ENCODE assay signal across 8 mouse cellular contexts in genomic region chr7:47023530-47023929, GRCm38 (mm10). TPM values are rescaled to one million over a fixed set of nuclear protein-coding genes. Genes with fewer than 3 reads are reported as not detected.
A peak's percentile ranks its signal among the peaks of the same experiment; 100 is the strongest.
DNase-seq lines count a peak whose midpoint lies in the region; ATAC-seq and TF ChIP-seq lines count a peak whose summit lies in the region.

No protein-coding gene starts in this region.

- no peaks in the 10 kb centered on the region for H3K27me3 ChIP-seq in kidney, embryonic 16.5 days (ENCODE audit: insufficient read depth, low read length)
- H3K27me3 ChIP-seq in liver, adult 2 months (ENCODE audit: control insufficient read depth, insufficient read depth, low read length), result no peaks in the 10 kb centered on the region

- H3K79me2 ChIP-seq in liver, adult 2 months (ENCODE audit: control insufficient read depth, insufficient read depth, low read length), result no peaks in the 10 kb centered on the region

- no peaks in the 10 kb centered on the region for H3K36me3 ChIP-seq in kidney, embryonic 16.5 days (ENCODE audit: insufficient read depth, low read length)
- no peaks in the 10 kb centered on the region for H3K36me3 ChIP-seq in liver, adult 2 months (ENCODE audit: control insufficient read depth, insufficient read depth, low read length)

- ATAC-seq in kidney, embryonic 16.5 days (ENCODE audit: low FRiP score, low TSS enrichment), result peak; percentile 52; the same call in 1 of the 2 replicates
- peak; percentile 73 for ATAC-seq in neutrophil, adult 5-6 weeks (ENCODE audit: extremely low read depth, insufficient number of reproducible peaks, low FRiP score, poor library complexity, severe bottlenecking)

- TF ChIP-seq CTCF in liver, adult 2 months (IDR thresholded peaks at IDR 0.05; ENCODE audit: low read depth, low read length), result peak; percentile 89

- H3K4me3 ChIP-seq in kidney, embryonic 16.5 days (ENCODE audit: low read length), result no peak overlapping the region
- no peak overlapping the region for H3K4me3 ChIP-seq in liver, adult 2 months (ENCODE audit: insufficient read depth, low read depth, low read length)

- intact Hi-C loops in gastrocnemius, postnatal 36 days (cut with DNase I), result loop anchor here (2.0 kb wide), 1 partner anchor 129 kb away; no protein-coding TSS in a partner anchor

- H3K4me2 ChIP-seq in kidney, embryonic 16.5 days (replicated peaks; ENCODE audit: low read depth, low read length), result no peak overlapping the region

- H3K27ac ChIP-seq in kidney, embryonic 16.5 days (ENCODE audit: low read length), result no peak overlapping the region
- H3K27ac ChIP-seq in liver, adult 2 months (replicated peaks; ENCODE audit: insufficient read depth, low read depth, low read length), result no peak overlapping the region

- H3K4me1 ChIP-seq in kidney, embryonic 16.5 days (ENCODE audit: insufficient read depth, low read length), result no peaks in the 10 kb centered on the region
- H3K4me1 ChIP-seq in liver, adult 2 months (ENCODE audit: control insufficient read depth, insufficient read depth, low read length), result no peaks in the 10 kb centered on the region

- no peak overlapping the region for H3K9ac ChIP-seq in kidney, embryonic 16.5 days (replicated peaks; ENCODE audit: low read length)
- H3K9ac ChIP-seq in liver, adult 2 months (ENCODE audit: low read depth, low read length), result no peak overlapping the region

- WGBS in kidney, embryonic 16.5 days, result 9% methylated on average over 6 of the region's 6 CpGs
- 7% methylated on average over 6 of the region's 6 CpGs for WGBS in liver, adult 2 months

- TF ChIP-seq POLR2A in liver, adult 2 months (IDR thresholded peaks at IDR 0.05; ENCODE audit: extremely low read depth, insufficient read depth, low read length), result no peak

- DNase-seq in CD4-positive helper T cell, adult 2 months (ENCODE audit: low read depth, low spot score), result peak; percentile 84
- DNase-seq in adrenal gland, adult 8-10 months, result peak; percentile 53
- DNase-seq in embryo, embryonic 11 days, result peak; percentile 79
- peak; percentile 78 to 81 for DNase-seq in gastrocnemius, postnatal 36 days
- DNase-seq in liver, adult 2 months (ENCODE audit: extremely low read depth, low read depth, low spot score), result peak; percentile 44
- DNase-seq in testis, postnatal 14 days (ENCODE audit: low spot score), result peak; percentile 63

- no peaks in the 10 kb centered on the region for H3K9me3 ChIP-seq in kidney, embryonic 16.5 days (ENCODE audit: low read length)

RNA-seq across cellular contexts. Expression of gene Spty2d1, which starts 15.3 kb away (rescaled TPM):
- total RNA-seq in adrenal gland, adult 8-10 months (2022), result 10 to 100 TPM; 17.3 to 19.7 (median 18.9) TPM
- total RNA-seq in gastrocnemius, postnatal 36 days (2021), result 1 to 10 TPM; 3.8 to 4.7 TPM
- 20.9 and 21.1 TPM in 2 replicates for polyA plus RNA-seq in kidney, embryonic 16.5 days (2015; fragmentation: Nextera tagmentation; extraction: Ambion mirVana)
- 7.5 and 7.6 TPM in 2 replicates for total RNA-seq in liver, adult 2 months (2014; rRNA removed)
- polyA plus RNA-seq in liver, adult 2 months (2012; rRNA removed), result 2.9 and 3.2 TPM in 2 replicates
- total RNA-seq in neutrophil, adult 5-6 weeks (2017), result 52.3 and 60.5 TPM in 2 replicates

RNA-seq across cellular contexts. Expression of gene Tmem86a, which starts 26.9 kb away (rescaled TPM):
- total RNA-seq in adrenal gland, adult 8-10 months (2022), result 100 to 1,000 TPM in 1 of 4 experiments, 10 to 100 TPM in 3; 37.9 to 108 (median 75.8) TPM
- 1 to 10 TPM; 4.6 to 5.5 TPM for total RNA-seq in gastrocnemius, postnatal 36 days (2021)
- polyA plus RNA-seq in kidney, embryonic 16.5 days (2015; fragmentation: Nextera tagmentation; extraction: Ambion mirVana), result 34.8 and 35.8 TPM in 2 replicates
- 5.7 and 7.0 TPM in 2 replicates for total RNA-seq in liver, adult 2 months (2014; rRNA removed)
- 9.1 and 16.1 TPM in 2 replicates for polyA plus RNA-seq in liver, adult 2 months (2012; rRNA removed)
- 1.1 and 1.4 TPM in 2 replicates for total RNA-seq in neutrophil, adult 5-6 weeks (2017)

RNA-seq across cellular contexts. Expression of gene Gm9999, which starts 40.1 kb away (rescaled TPM):
- not detected for total RNA-seq in adrenal gland, adult 8-10 months (2022)
- total RNA-seq in gastrocnemius, postnatal 36 days (2021), result not detected
- polyA plus RNA-seq in kidney, embryonic 16.5 days (2015; fragmentation: Nextera tagmentation; extraction: Ambion mirVana), result not detected in 2 replicates
- total RNA-seq in liver, adult 2 months (2014; rRNA removed), result not detected in 2 replicates
- not detected in 2 replicates for polyA plus RNA-seq in liver, adult 2 months (2012; rRNA removed)
- total RNA-seq in neutrophil, adult 5-6 weeks (2017), result not detected in 2 replicates
